Mouse (Mus musculus) ES-E14 (cell line): ENCODE data around the gene Palld. TPM values are rescaled to one million over a fixed set of nuclear protein-coding genes. Genes with fewer than 3 reads are reported as not detected.

Source experiments
- DNase-seq: peaks from one replicate; pipeline ENCODE4 v3.0.0-alpha.2; 2013; ENCODE audit warnings: low read depth, low spot score
- H3K27ac ChIP-seq: 2 replicates; pipeline ENCODE4 v1.5.1; 2012; ENCODE audit warnings: low read depth, mild to moderate bottlenecking, low read length, moderate library complexity, mixed read lengths; ENCODE audit not compliant: poor library complexity, insufficient read depth, severe bottlenecking
- H3K36me3 ChIP-seq: 2 replicates; pipeline ENCODE4 v1.6.1; 2012; ENCODE audit warnings: mild to moderate bottlenecking, low read length, moderate library complexity, mixed read lengths; ENCODE audit not compliant: control insufficient read depth, poor library complexity, insufficient read depth, severe bottlenecking
- H3K4me1 ChIP-seq, 2 experiments: fragments of 150-350 bp in 1 of 2; sonication (generic) in 1 of 2; 2 replicates each; pipeline ENCODE4 v1.6.1; 2012; ENCODE audit warnings: low read length in 2 of 2, mild to moderate bottlenecking in 1 of 2, mixed read lengths in 1 of 2; ENCODE audit not compliant: control insufficient read depth in 2 of 2, insufficient read depth in 2 of 2, poor library complexity in 1 of 2
- H3K4me3 ChIP-seq, 2 experiments: fragments of 150-350 bp in 1 of 2; sonication (generic) in 1 of 2; 2 replicates each; pipeline ENCODE4 v1.5.1; 2012; ENCODE audit warnings: low read length in 2 of 2, low read depth in 1 of 2, mild to moderate bottlenecking in 1 of 2, mixed read lengths in 1 of 2; ENCODE audit not compliant: insufficient read depth in 1 of 2, poor library complexity in 1 of 2, severe bottlenecking in 1 of 2
- H3K9ac ChIP-seq: 2 replicates; pipeline ENCODE4 v1.6.1; 2012; ENCODE audit warnings: low read depth, mild to moderate bottlenecking, low read length, mixed read lengths; ENCODE audit not compliant: poor library complexity, insufficient read depth, severe bottlenecking
- H3K9me3 ChIP-seq: fragments of 150-350 bp; sonication (generic); 2 replicates; pipeline ENCODE4 v1.6.1; 2012; ENCODE audit warnings: low read depth, mild to moderate bottlenecking, low read length; ENCODE audit not compliant: control insufficient read depth, insufficient read depth
- CHD2 ChIP-seq: IDR thresholded peaks from 2 replicates; pipeline ENCODE4 v1.6.1; 2014; ENCODE audit warnings: mild to moderate bottlenecking, low read depth, low read length, inconsistent platforms
- HCFC1 ChIP-seq: IDR thresholded peaks from 2 replicates; pipeline ENCODE4 v1.6.1; 2012; ENCODE audit warnings: low read length, inconsistent platforms, borderline replicate concordance; ENCODE audit not compliant: insufficient read depth
- MAFK ChIP-seq: IDR thresholded peaks from 2 replicates; pipeline ENCODE4 v1.6.1; 2014; ENCODE audit warnings: mild to moderate bottlenecking, low read depth, low read length, inconsistent platforms; ENCODE audit not compliant: insufficient read depth
- ZC3H11A ChIP-seq: IDR thresholded peaks from 2 replicates; pipeline ENCODE4 v1.6.1; 2012; ENCODE audit warnings: low read depth, mild to moderate bottlenecking, inconsistent platforms, low read length, borderline replicate concordance
- ZNF384 ChIP-seq: IDR thresholded peaks from 2 replicates; pipeline ENCODE4 v1.6.1; 2012; ENCODE audit warnings: low read depth, low read length, inconsistent platforms
- in situ Hi-C, 2 experiments: fragments of 600-800 bp; cut with MboI; formaldehyde crosslinking; loops; one replicate each; pipeline ENCODE4 v1.15.1; 2025; ENCODE audit warnings: low sequenced_read_pairs in 2 of 2, inconsistent platforms in 1 of 2; ENCODE audit not compliant: unreplicated experiment in 2 of 2
- total RNA-seq: library from RNA; depleted of rRNA; stranded (reverse); fragments of 300-350 nt; gene quantifications from 2 replicates; pipeline ENCODE4 v1.2.3, GENCODE M21; 2012

The Palld gene
- total RNA-seq, 1 experiment, result 36.3 TPM

DNA sequence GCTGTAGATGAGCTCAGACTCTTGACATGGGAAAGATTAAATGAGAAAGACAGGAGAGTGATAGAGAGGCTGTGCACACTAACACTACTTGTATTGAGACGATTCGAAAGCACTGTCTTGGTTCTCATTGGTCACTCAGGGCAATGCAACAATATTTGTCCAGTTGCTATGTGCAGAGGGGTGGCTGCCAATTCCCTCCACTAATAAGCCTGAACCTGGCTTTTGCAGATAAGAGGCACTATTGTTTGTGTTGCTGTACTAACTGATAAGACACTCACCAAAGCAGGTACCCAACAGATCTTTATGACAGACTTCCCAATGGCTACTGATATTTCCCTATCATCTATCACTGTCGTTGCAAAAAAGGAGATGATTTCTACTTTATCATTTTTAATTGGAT, 77.9 kb downstream of the Palld start:
- DNase-seq, result no peak
- in situ Hi-C loops, result no loop called here
- Histone ChIP-seq H3K4me1 (no peaks in the 10 kb centered on the region), H3K27ac (no peak overlapping the region), H3K9ac (no peak overlapping the region), H3K4me3 (no peak overlapping the region), H3K36me3 (no peaks in the 10 kb centered on the region), H3K9me3 (no peaks in the 10 kb centered on the region)
- TF ChIP-seq MAFK, result no peak
- TF ChIP-seq HCFC1, result no peak
- TF ChIP-seq CHD2, result no peak
- TF ChIP-seq ZNF384, result no peak
- no peak for TF ChIP-seq ZC3H11A

GRCm38 (mm10) chr8:61823157-61823556, 79.3 kb downstream of the Palld start:
- Histone ChIP-seq H3K9me3 (no peaks in the 10 kb centered on the region), H3K4me3 (no peak overlapping the region), H3K4me1 (no peaks in the 10 kb centered on the region), H3K27ac (no peak overlapping the region), H3K9ac (no peak overlapping the region), H3K36me3 (no peaks in the 10 kb centered on the region)
- in situ Hi-C loops, result no loop called here
- no peak for TF ChIP-seq ZC3H11A
- TF ChIP-seq ZNF384, result no peak
- no peak for TF ChIP-seq HCFC1
- TF ChIP-seq MAFK, result no peak
- no peak for TF ChIP-seq CHD2
- DNase-seq, result no peak

- Histone ChIP-seq H3K4me1 (no peaks in the 10 kb centered on the region), H3K9ac (no peak overlapping the region), H3K36me3 (no peaks in the 10 kb centered on the region), H3K9me3 (no peaks in the 10 kb centered on the region), H3K4me3 (no peak overlapping the region), H3K27ac (no peak overlapping the region)
- TF ChIP-seq HCFC1 (no peak), ZC3H11A (no peak), ZNF384 (no peak), CHD2 (no peak), MAFK (no peak)
- no peak for DNase-seq
- in situ Hi-C loops, result no loop called here
Observed at GRCm38 (mm10) chr8:61803764-61804163, 98.7 kb downstream of the Palld start.

GRCm38 (mm10) chr8:61802840-61803239, 99.7 kb downstream of the Palld start:
- in situ Hi-C loops, result no loop called here
- Histone ChIP-seq H3K36me3 (no peaks in the 10 kb centered on the region), H3K4me3 (no peak overlapping the region), H3K4me1 (no peaks in the 10 kb centered on the region), H3K9me3 (no peaks in the 10 kb centered on the region), H3K27ac (no peak overlapping the region), H3K9ac (no peak overlapping the region)
- DNase-seq, result no peak
- TF ChIP-seq CHD2 (no peak), ZNF384 (no peak), HCFC1 (no peak), ZC3H11A (no peak), MAFK (no peak)

GRCm38 (mm10) chr8:61797391-61797947, 105.0 kb downstream of the Palld start:
- DNase-seq, result no peak
- H3K4me3 ChIP-seq, result no peak overlapping the region
- no peaks in the 10 kb centered on the region for H3K9me3 ChIP-seq
- no peak overlapping the region for H3K9ac ChIP-seq
- in situ Hi-C loops, result no loop called here
- no peak overlapping the region for H3K27ac ChIP-seq
- H3K36me3 ChIP-seq, result no peaks in the 10 kb centered on the region
- no peaks in the 10 kb centered on the region for H3K4me1 ChIP-seq
- TF ChIP-seq CHD2, result no peak
- no peak for TF ChIP-seq MAFK
- no peak for TF ChIP-seq HCFC1
- no peak for TF ChIP-seq ZNF384
- no peak for TF ChIP-seq ZC3H11A
